Mouse (Mus musculus) neural tube, embryonic 15.5 days (tissue): ENCODE data around the gene Slc44a4. TPM values are rescaled to one million over a fixed set of nuclear protein-coding genes. Genes with fewer than 3 reads are reported as not detected.
A peak's percentile ranks its signal among the peaks of the same experiment; 100 is the strongest.
"Not testable (repeated sequence)": the region's sequence is repeated elsewhere in the genome, so short reads cannot be mapped to it uniquely, and the experiment has no call there.

Experiments used
- ATAC-seq: fragments of 200-750 bp; cut with Nextera tagmentation; 2 replicates; pipeline ENCODE4 v1.8.0; 2017; ENCODE audit warnings: mild to moderate bottlenecking, moderate TSS enrichment, moderate library complexity; ENCODE audit not compliant: low FRiP score
- H3K27ac ChIP-seq: fragments of 300-500 bp; sonication (generic); replicated peaks from 2 replicates; pipeline ENCODE4 v1.5.1; 2015; ENCODE audit warnings: mild to moderate bottlenecking, inconsistent platforms
- H3K27me3 ChIP-seq: fragments of 300-500 bp; sonication (generic); replicated peaks from 2 replicates; pipeline ENCODE4 v1.6.1; 2015; ENCODE audit warnings: inconsistent platforms
- H3K36me3 ChIP-seq: fragments of 300-500 bp; sonication (generic); 2 replicates; pipeline ENCODE4 v1.6.1; 2015; ENCODE audit warnings: inconsistent platforms
- H3K4me1 ChIP-seq: fragments of 300-500 bp; sonication (generic); 2 replicates; pipeline ENCODE4 v1.6.1; 2015; ENCODE audit warnings: inconsistent platforms
- H3K4me2 ChIP-seq: fragments of 300-500 bp; sonication (generic); 2 replicates; pipeline ENCODE4 v1.6.1; 2015; ENCODE audit warnings: inconsistent platforms, mild to moderate bottlenecking, moderate library complexity
- H3K4me3 ChIP-seq: fragments of 300-500 bp; sonication (generic); replicated peaks from 2 replicates; pipeline ENCODE4 v1.5.1; 2015; ENCODE audit warnings: mild to moderate bottlenecking, inconsistent platforms
- H3K9ac ChIP-seq: fragments of 300-500 bp; sonication (generic); replicated peaks from 2 replicates; pipeline ENCODE4 v1.6.1; 2015; ENCODE audit warnings: mild to moderate bottlenecking, inconsistent platforms
- H3K9me3 ChIP-seq: fragments of 300-500 bp; sonication (generic); replicated peaks from 2 replicates; pipeline ENCODE4 v1.6.1; 2016; ENCODE audit warnings: inconsistent platforms
- WGBS: fragments of 180-500 bp; shearing (Covaris S2); methylation state at CpG from one replicate; pipeline ENCODE4 v1.1.7; 2015; ENCODE audit warnings: mixed read lengths; 5-methylcytosine and 5-hydroxymethylcytosine counted together
- polyA plus RNA-seq: library from polyadenylated mRNA; unstranded; fragments of >200 nt; fragmentation: Nextera tagmentation; extraction: Ambion mirVana; gene quantifications from 2 replicates; pipeline ENCODE4 v1.2.1, GENCODE M21; 2015

The Slc44a4 gene
- polyA plus RNA-seq, 1 experiment from 2014 or later = not detected

DNA sequence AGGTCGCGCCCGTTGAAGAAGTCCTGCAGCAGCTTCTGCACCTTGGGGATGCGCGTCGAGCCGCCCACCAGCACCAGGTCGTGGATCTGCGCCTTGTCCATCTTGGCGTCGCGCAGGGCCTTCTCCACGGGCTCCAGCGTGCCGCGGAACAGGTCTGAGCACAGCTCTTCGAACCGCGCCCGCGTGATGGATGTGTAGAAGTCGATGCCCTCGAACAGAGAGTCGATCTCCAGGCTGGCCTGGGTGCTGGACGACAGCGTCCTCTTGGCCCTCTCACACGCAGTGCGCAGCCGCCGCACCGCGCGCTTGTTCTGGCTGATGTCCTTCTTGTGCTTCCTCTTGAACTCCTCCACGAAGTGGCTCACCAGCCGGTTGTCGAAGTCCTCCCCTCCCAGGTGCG lies 56.6 kb downstream of the Slc44a4 start:
- not testable (repeated sequence) for H3K4me2 ChIP-seq, ATAC-seq, H3K4me1 ChIP-seq, H3K9me3 ChIP-seq, H3K27ac ChIP-seq, H3K36me3 ChIP-seq, H3K9ac ChIP-seq, H3K4me3 ChIP-seq
- WGBS = 38% methylated on average over 21 of the region's 37 CpGs
- H3K27me3 ChIP-seq = peaks cover 30% of the 10 kb centered on the region

DNA sequence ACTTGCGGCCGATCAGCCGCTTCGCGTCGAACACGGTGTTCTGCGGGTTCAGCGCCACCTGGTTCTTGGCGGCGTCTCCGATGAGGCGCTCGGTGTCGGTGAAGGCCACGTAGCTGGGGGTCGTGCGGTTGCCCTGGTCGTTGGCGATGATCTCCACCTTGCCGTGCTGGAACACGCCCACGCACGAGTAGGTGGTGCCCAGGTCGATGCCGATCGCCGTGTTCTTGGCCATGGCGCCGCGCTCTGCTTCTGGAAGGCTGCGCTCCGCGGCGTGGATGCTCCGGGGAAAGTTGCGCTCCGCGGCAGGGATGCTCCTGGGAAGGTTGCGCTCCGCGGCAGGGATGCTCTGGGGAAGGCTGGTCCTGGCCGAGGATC lies 57.4 kb downstream of the Slc44a4 start:
- not testable (repeated sequence) for H3K9me3 ChIP-seq, H3K4me1 ChIP-seq, H3K9ac ChIP-seq, H3K36me3 ChIP-seq, H3K27ac ChIP-seq
- Histone ChIP-seq H3K4me3 (peak overlapping the region; percentile 44), H3K27me3 (peaks cover 28% of the 10 kb centered on the region), H3K4me2 (peak overlapping the region; percentile 80)
- WGBS = 0% methylated on average over 18 of the region's 43 CpGs
- peak; percentile 51 for ATAC-seq

DNA sequence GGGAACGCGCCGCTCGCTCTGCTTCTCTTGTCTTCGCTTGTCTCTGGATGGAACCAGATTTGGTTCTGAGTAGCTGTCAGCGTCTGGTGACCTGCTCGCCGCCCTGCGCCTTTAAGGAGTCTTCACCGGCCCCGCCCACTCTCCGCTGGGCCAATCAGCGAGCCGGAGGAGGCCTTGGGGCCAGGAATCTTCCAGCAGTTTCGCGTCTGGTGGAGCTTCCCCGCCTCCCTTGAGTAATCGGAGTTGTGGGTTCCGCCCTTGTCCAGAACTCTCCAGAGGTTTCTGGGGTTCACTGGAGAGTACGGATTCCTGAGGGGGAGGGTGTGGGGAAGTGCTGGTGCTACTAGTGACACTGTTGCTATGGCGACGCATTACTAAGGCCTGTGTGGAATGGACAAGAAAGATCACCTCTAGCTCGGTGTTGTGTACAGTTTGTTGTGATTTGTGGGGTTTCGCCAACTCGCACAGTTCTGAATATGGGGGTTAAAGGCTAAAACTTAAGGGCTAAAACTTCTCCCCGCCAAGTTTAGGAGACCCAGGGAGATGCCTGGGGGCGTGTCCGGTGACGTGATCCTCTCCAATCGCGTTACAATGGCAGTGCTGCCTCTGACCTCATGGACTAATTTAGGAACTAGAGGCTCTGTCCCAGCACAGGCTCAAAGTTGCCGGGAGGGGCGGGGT lies 57.9 kb downstream of the Slc44a4 start, which contains the start of the genes Hspa1a and Hspa1l:
Hspa1a (minus strand) TSS at position 88 of the 681 bp plus-strand sequence.
Hspa1l (plus strand) TSS at position 635 of the 681 bp plus-strand sequence.
- under 1% methylated on average over 31 of the region's 33 CpGs for WGBS
- not testable (repeated sequence) for H3K27ac ChIP-seq, H3K36me3 ChIP-seq, H3K9me3 ChIP-seq, H3K4me1 ChIP-seq
- H3K4me2 ChIP-seq = peak within 1 kb of the TSS; percentile 80
- peak within 1 kb of the TSS; percentile 26 for H3K9ac ChIP-seq
- H3K4me3 ChIP-seq = peak within 1 kb of the TSS; percentile 44
- H3K27me3 ChIP-seq = peaks cover 27% of the 10 kb centered on the region
- ATAC-seq = peak; percentile 94

DNA sequence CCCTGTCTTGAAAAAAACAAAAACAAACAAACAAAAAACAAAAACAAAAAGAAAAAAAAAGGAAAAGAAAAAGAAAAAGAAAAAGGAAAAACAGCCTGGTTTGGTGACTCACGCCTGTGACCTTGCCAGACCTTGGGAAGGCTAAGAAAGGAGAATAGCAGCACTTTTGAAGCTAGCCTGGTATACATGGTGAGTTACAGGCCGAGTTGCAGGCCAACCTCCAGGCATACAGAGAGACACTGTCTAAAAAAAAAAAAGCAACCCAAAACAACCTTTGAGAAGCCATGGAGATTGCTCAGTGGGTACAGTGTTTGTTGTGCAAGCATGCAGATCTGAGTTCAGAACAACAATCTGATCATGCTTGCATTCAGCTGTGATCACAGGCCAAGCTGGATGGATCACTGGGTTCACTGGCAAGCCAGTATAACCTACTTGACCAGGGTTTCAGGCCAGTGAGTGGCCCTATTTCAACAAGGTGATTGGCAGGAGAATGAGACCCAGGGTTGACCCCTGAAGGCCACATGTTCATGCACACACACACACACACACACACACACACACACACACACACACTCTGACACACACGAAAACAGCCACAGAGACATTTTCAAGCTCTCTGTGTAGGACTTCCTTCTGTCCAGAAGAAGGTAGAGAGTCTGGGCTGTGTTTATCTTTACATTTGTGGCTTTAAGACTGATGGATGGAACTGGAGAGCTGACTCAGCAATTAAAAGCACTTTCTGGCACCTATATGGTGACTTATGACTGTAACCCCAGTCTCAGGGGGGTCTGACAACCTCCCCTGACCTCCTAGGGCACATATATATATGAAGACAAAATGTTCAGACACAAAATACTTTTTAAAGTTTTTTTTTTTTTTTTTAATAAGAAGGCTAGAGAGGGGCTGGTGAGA lies 61.6 kb downstream of the Slc44a4 start:
- Histone ChIP-seq H3K4me2 (no peak overlapping the region), H3K4me3 (no peak overlapping the region), H3K27me3 (no peaks in the 10 kb centered on the region), H3K9me3 (no peaks in the 10 kb centered on the region), H3K27ac (no peak overlapping the region), H3K9ac (no peak overlapping the region), H3K4me1 (peaks cover 18% of the 10 kb centered on the region), H3K36me3 (no peaks in the 10 kb centered on the region)
- WGBS = 86% methylated on average over 3 of the region's 3 CpGs
- no peak for ATAC-seq

DNA sequence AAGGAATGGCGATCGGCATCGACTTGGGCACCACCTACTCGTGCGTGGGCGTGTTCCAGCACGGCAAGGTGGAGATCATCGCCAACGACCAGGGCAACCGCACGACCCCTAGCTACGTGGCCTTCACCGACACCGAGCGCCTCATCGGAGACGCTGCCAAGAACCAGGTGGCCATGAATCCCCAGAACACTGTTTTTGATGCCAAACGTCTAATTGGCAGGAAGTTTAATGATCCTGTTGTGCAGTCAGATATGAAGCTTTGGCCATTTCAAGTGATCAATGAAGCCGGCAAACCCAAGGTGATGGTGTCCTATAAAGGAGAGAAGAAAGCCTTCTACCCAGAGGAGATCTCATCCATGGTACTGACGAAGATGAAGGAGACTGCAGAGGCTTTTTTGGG lies 62.7 kb downstream of the Slc44a4 start:
- Histone ChIP-seq H3K27me3 (no peaks in the 10 kb centered on the region), H3K9ac (no peak overlapping the region), H3K4me2 (no peak overlapping the region), H3K9me3 (no peaks in the 10 kb centered on the region), H3K4me3 (no peak overlapping the region), H3K27ac (no peak overlapping the region), H3K4me1 (peaks cover 23% of the 10 kb centered on the region), H3K36me3 (no peaks in the 10 kb centered on the region)
- WGBS = 94% methylated on average over 20 of the region's 20 CpGs
- no peak for ATAC-seq

DNA sequence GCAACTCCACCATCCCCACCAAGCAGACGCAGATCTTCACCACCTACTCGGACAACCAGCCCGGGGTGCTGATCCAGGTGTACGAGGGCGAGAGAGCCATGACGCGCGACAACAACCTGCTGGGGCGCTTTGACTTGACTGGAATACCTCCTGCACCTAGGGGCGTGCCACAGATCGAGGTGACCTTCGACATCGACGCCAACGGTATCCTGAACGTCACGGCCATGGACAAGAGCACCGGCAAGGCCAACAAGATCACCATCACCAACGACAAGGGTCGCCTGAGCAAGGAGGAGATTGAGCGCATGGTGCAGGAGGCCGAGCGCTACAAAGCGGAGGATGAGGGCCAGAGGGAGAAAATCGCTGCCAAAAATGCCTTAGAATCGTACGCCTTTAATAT lies 64.0 kb downstream of the Slc44a4 start:
- WGBS = 90% methylated on average over 27 of the region's 27 CpGs
- Histone ChIP-seq H3K4me2 (no peak overlapping the region), H3K36me3 (no peaks in the 10 kb centered on the region), H3K9me3 (no peaks in the 10 kb centered on the region), H3K27me3 (no peaks in the 10 kb centered on the region), H3K4me1 (peaks cover 26% of the 10 kb centered on the region), H3K4me3 (no peak overlapping the region), H3K9ac (no peak overlapping the region), H3K27ac (no peak overlapping the region)
- no peak for ATAC-seq

DNA sequence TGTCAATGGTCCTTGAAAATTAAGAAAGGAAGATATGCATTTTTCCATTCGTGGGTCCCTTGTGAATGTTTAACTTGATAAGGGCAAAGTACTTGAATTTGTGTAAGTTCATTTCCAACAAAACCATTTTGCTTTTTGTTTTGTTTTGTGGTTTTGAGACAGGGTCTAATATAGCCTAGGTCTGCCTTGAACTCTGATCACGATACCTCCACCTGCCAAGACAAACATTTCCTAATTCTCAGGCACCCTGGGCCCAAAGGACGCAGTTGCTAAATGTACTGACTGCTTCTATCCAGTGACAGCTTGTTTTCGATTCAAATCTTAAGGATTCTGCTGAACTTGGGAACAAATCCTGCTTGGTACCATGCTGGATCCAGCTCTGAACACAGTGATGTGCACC lies 65.4 kb downstream of the Slc44a4 start:
- H3K9me3 ChIP-seq = no peaks in the 10 kb centered on the region
- WGBS = 96% methylated on average over 4 of the region's 4 CpGs
- ATAC-seq = no peak
- H3K36me3 ChIP-seq = no peaks in the 10 kb centered on the region
- no peak overlapping the region for H3K9ac ChIP-seq
- no peak overlapping the region for H3K4me3 ChIP-seq
- H3K4me1 ChIP-seq = peaks cover 26% of the 10 kb centered on the region
- no peak overlapping the region for H3K27ac ChIP-seq
- H3K4me2 ChIP-seq = no peak overlapping the region
- H3K27me3 ChIP-seq = no peaks in the 10 kb centered on the region

Other genes with a start within 250 kb of the Slc44a4 start
- gene Tnxb, start 243.9 kb upstream of the Slc44a4 start, polyA plus RNA-seq = 0.50 and 0.64 TPM in 2 replicates
- 0.14 and 0.27 TPM in 2 replicates for gene C4b, start 170.6 kb upstream of the Slc44a4 start, polyA plus RNA-seq
- gene Cyp21a1, start 109.9 kb upstream of the Slc44a4 start, polyA plus RNA-seq = not detected in 2 replicates
- 40.0 and 41.6 TPM in 2 replicates for gene Stk19, start 77.5 kb upstream of the Slc44a4 start, polyA plus RNA-seq
- 58.9 and 64.8 TPM in 2 replicates for gene Dxo, start 77.4 kb upstream of the Slc44a4 start, polyA plus RNA-seq
- 56.6 and 57.4 TPM in 2 replicates for gene Skiv2l, start 64.3 kb upstream of the Slc44a4 start, polyA plus RNA-seq
- 77.4 and 77.8 TPM in 2 replicates for gene Nelfe, start 64.1 kb upstream of the Slc44a4 start, polyA plus RNA-seq
- 2.4 and 5.9 TPM in 2 replicates for gene Cfb, start 51.9 kb upstream of the Slc44a4 start, polyA plus RNA-seq
- gene Zbtb12, start 35.0 kb upstream of the Slc44a4 start, polyA plus RNA-seq = 9.6 and 10.6 TPM in 2 replicates
- not detected in 2 replicates for gene Gm20547, start 32.4 kb upstream of the Slc44a4 start, polyA plus RNA-seq
- gene C2, start 16.2 kb upstream of the Slc44a4 start, polyA plus RNA-seq = 1.7 and 4.0 TPM in 2 replicates
- 80.4 and 81.2 TPM in 2 replicates for gene Ehmt2, start 16.0 kb upstream of the Slc44a4 start, polyA plus RNA-seq
- 39.1 and 43.5 TPM in 2 replicates for gene Neu1, start 16.8 kb downstream of the Slc44a4 start, polyA plus RNA-seq
- gene Hspa1b, start 44.8 kb downstream of the Slc44a4 start, polyA plus RNA-seq = 0.54 and 0.84 TPM in 2 replicates
- not detected in 2 replicates for gene Gm20481, start 55.4 kb downstream of the Slc44a4 start, polyA plus RNA-seq
- 12.8 and 13.2 TPM in 2 replicates for gene Hspa1a, start 57.7 kb downstream of the Slc44a4 start, polyA plus RNA-seq
- 1.4 and 1.5 TPM in 2 replicates for gene Hspa1l, start 58.2 kb downstream of the Slc44a4 start, polyA plus RNA-seq
- 97.9 and 120 TPM in 2 replicates for gene Lsm2, start 67.4 kb downstream of the Slc44a4 start, polyA plus RNA-seq
- gene Vars, start 86.5 kb downstream of the Slc44a4 start, polyA plus RNA-seq = 57.8 and 83.6 TPM in 2 replicates
- gene Vwa7, start 102.1 kb downstream of the Slc44a4 start, polyA plus RNA-seq = 0.19 and 0.34 TPM in 2 replicates
- gene Sapcd1, start 113.5 kb downstream of the Slc44a4 start, polyA plus RNA-seq = 1.8 and 6.2 TPM in 2 replicates
- 2.0 and 3.3 TPM in 2 replicates for gene Msh5, start 132.3 kb downstream of the Slc44a4 start, polyA plus RNA-seq
- gene Clic1, start 135.5 kb downstream of the Slc44a4 start, polyA plus RNA-seq = 76.6 and 156 TPM in 2 replicates
- 244 and 261 TPM in 2 replicates for gene Ddah2, start 144.6 kb downstream of the Slc44a4 start, polyA plus RNA-seq
- 0.19 TPM in 1 of 2 replicates, not detected in the other for gene Ly6g6c, start 150.9 kb downstream of the Slc44a4 start, polyA plus RNA-seq
- gene Mpig6b, start 151.7 kb downstream of the Slc44a4 start, polyA plus RNA-seq = 0.17 and 0.24 TPM in 2 replicates
- 0.65 and 1.3 TPM in 2 replicates for gene Ly6g6e, start 162.4 kb downstream of the Slc44a4 start, polyA plus RNA-seq
- gene Ly6g6d, start 163.6 kb downstream of the Slc44a4 start, polyA plus RNA-seq = 0.74 and 2.8 TPM in 2 replicates
- 0.32 TPM in 1 of 2 replicates, not detected in the other for gene Ly6g6f, start 171.1 kb downstream of the Slc44a4 start, polyA plus RNA-seq
- 110 TPM in 2 replicates for gene Abhd16a, start 174.8 kb downstream of the Slc44a4 start, polyA plus RNA-seq
- gene Ly6g5c, start 193.8 kb downstream of the Slc44a4 start, polyA plus RNA-seq = not detected in 2 replicates
- 1.0 and 1.5 TPM in 2 replicates for gene Ly6g5b, start 201.0 kb downstream of the Slc44a4 start, polyA plus RNA-seq
- gene Gpank1, start 207.0 kb downstream of the Slc44a4 start, polyA plus RNA-seq = 22.4 and 22.8 TPM in 2 replicates
- gene Csnk2b, start 207.6 kb downstream of the Slc44a4 start, polyA plus RNA-seq = 312 and 350 TPM in 2 replicates
- gene D17H6S53E, start 211.9 kb downstream of the Slc44a4 start, polyA plus RNA-seq = 9.5 and 10.6 TPM in 2 replicates
- gene Apom, start 217.6 kb downstream of the Slc44a4 start, polyA plus RNA-seq = 0.20 and 0.84 TPM in 2 replicates
- gene Bag6, start 220.7 kb downstream of the Slc44a4 start, polyA plus RNA-seq = 54.7 and 62.7 TPM in 2 replicates